Comparison of ENCODE assay signal across 25 mouse cellular contexts in genomic region chr16:76520643-76520993, GRCm38 (mm10).
DNase-seq lines count a peak whose midpoint lies in the region; ATAC-seq lines count a peak whose summit lies in the region.
"Had no signal": no experiment of that assay in that cellular context is flagged by ENCODE, and none has a peak within 500 bp of the region (broad histone marks: within the 10 kb centered on the region; RNA-seq: fewer than 3 reads in every experiment).

No protein-coding gene starts in this region.

- no peaks in the 10 kb centered on the region for H3K27me3 ChIP-seq in hindbrain, embryonic 13.5 days
- no peaks in the 10 kb centered on the region for H3K27me3 ChIP-seq in hindbrain, embryonic 11.5 days (ENCODE audit: control insufficient read depth, insufficient read depth, low read length)
- H3K27me3 ChIP-seq in hindbrain, embryonic 15.5 days = no peaks in the 10 kb centered on the region
- H3K27me3 ChIP-seq in hindbrain, embryonic 12.5 days = no peaks in the 10 kb centered on the region
- no peaks in the 10 kb centered on the region for H3K27me3 ChIP-seq in neural tube, embryonic 13.5 days
- no peaks in the 10 kb centered on the region for H3K27me3 ChIP-seq in neural tube, embryonic 15.5 days (replicated peaks)
- H3K27me3 ChIP-seq: CH12.LX; embryonic facial prominence, embryonic 12.5 days; forebrain, embryonic 13.5 days; forebrain, embryonic 15.5 days; Patski had no signal

- no peaks in the 10 kb centered on the region; the same call in 1 of the 2 replicates for H3K4me1 ChIP-seq in hindbrain, embryonic 13.5 days (replicated peaks)
- no peaks in the 10 kb centered on the region for H3K4me1 ChIP-seq in hindbrain, embryonic 11.5 days (replicated peaks; ENCODE audit: control insufficient read depth, insufficient read depth, low read length)
- H3K4me1 ChIP-seq in hindbrain, embryonic 15.5 days (replicated peaks) = 0 out of 2 replicates have a peak, but pooled peaks cover 2% of the 10 kb centered on the region
- no peaks in the 10 kb centered on the region for H3K4me1 ChIP-seq in hindbrain, embryonic 12.5 days
- H3K4me1 ChIP-seq in neural tube, embryonic 13.5 days (replicated peaks) = peaks cover 6% of the 10 kb centered on the region; the same call in 1 of the 2 replicates
- peaks cover 6% of the 10 kb centered on the region; the same call in 1 of the 2 replicates for H3K4me1 ChIP-seq in neural tube, embryonic 15.5 days
- H3K4me1 ChIP-seq: forebrain, embryonic 13.5 days; forebrain, embryonic 15.5 days had no signal

- no peak overlapping the region for H3K9ac ChIP-seq in hindbrain, embryonic 13.5 days
- H3K9ac ChIP-seq in hindbrain, embryonic 11.5 days (ENCODE audit: low read depth, low read length) = no peak overlapping the region
- H3K9ac ChIP-seq in hindbrain, embryonic 15.5 days = no peak overlapping the region
- no peak overlapping the region for H3K9ac ChIP-seq in hindbrain, embryonic 12.5 days
- no peak overlapping the region for H3K9ac ChIP-seq in neural tube, embryonic 13.5 days
- no peak overlapping the region for H3K9ac ChIP-seq in neural tube, embryonic 15.5 days (replicated peaks)
- H3K9ac ChIP-seq: embryonic facial prominence, embryonic 12.5 days; forebrain, embryonic 13.5 days; forebrain, embryonic 15.5 days had no signal

- no peak overlapping the region for H3K4me2 ChIP-seq in hindbrain, embryonic 13.5 days
- H3K4me2 ChIP-seq in hindbrain, embryonic 11.5 days (replicated peaks; ENCODE audit: low read depth, low read length) = no peak overlapping the region
- no peak overlapping the region for H3K4me2 ChIP-seq in hindbrain, embryonic 15.5 days
- no peak overlapping the region for H3K4me2 ChIP-seq in hindbrain, embryonic 12.5 days (replicated peaks)
- H3K4me2 ChIP-seq in neural tube, embryonic 13.5 days = no peak overlapping the region
- no peak overlapping the region for H3K4me2 ChIP-seq in neural tube, embryonic 15.5 days
- H3K4me2 ChIP-seq: embryonic facial prominence, embryonic 12.5 days; forebrain, embryonic 13.5 days; forebrain, embryonic 15.5 days had no signal

- no peaks in the 10 kb centered on the region for H3K9me3 ChIP-seq in hindbrain, embryonic 13.5 days
- no peaks in the 10 kb centered on the region for H3K9me3 ChIP-seq in hindbrain, embryonic 11.5 days (ENCODE audit: control insufficient read depth, low read length)
- H3K9me3 ChIP-seq in hindbrain, embryonic 15.5 days = no peaks in the 10 kb centered on the region
- H3K9me3 ChIP-seq in hindbrain, embryonic 12.5 days (replicated peaks) = no peaks in the 10 kb centered on the region
- H3K9me3 ChIP-seq in neural tube, embryonic 13.5 days = no peaks in the 10 kb centered on the region
- no peaks in the 10 kb centered on the region for H3K9me3 ChIP-seq in neural tube, embryonic 15.5 days (replicated peaks)
- H3K9me3 ChIP-seq: embryonic facial prominence, embryonic 10.5 days; embryonic facial prominence, embryonic 12.5 days; forebrain, embryonic 13.5 days; forebrain, embryonic 15.5 days; G1E had no signal

- 0 out of 2 replicates have a peak overlapping the region, but pooled peaks have one; percentile 40 for H3K27ac ChIP-seq in hindbrain, embryonic 13.5 days
- no peak overlapping the region for H3K27ac ChIP-seq in hindbrain, embryonic 11.5 days (ENCODE audit: low read depth, low read length)
- no peak overlapping the region for H3K27ac ChIP-seq in hindbrain, embryonic 15.5 days (replicated peaks)
- H3K27ac ChIP-seq in hindbrain, embryonic 12.5 days = no peak overlapping the region
- peak overlapping the region; percentile 72 for H3K27ac ChIP-seq in neural tube, embryonic 13.5 days (replicated peaks)
- H3K27ac ChIP-seq in neural tube, embryonic 15.5 days (replicated peaks) = 0 out of 2 replicates have a peak overlapping the region, but pooled peaks have one; percentile 45
- H3K27ac ChIP-seq: embryonic facial prominence, embryonic 10.5 days; embryonic facial prominence, embryonic 12.5 days; forebrain, embryonic 13.5 days; forebrain, embryonic 15.5 days had no signal

- 47% methylated on average over 3 of the region's 3 CpGs for WGBS in hindbrain, embryonic 13.5 days
- WGBS in hindbrain, embryonic 11.5 days = 83% methylated on average over 3 of the region's 3 CpGs
- WGBS in hindbrain, embryonic 15.5 days = 43% methylated on average over 3 of the region's 3 CpGs
- 72% methylated on average over 3 of the region's 3 CpGs for WGBS in hindbrain, embryonic 12.5 days
- WGBS in neural tube, embryonic 13.5 days = 41% methylated on average over 3 of the region's 3 CpGs
- 26% methylated on average over 3 of the region's 3 CpGs for WGBS in neural tube, embryonic 15.5 days

- no peaks in the 10 kb centered on the region for H3K36me3 ChIP-seq in hindbrain, embryonic 13.5 days
- H3K36me3 ChIP-seq in hindbrain, embryonic 11.5 days (ENCODE audit: control insufficient read depth, insufficient read depth, low read length) = no peaks in the 10 kb centered on the region
- H3K36me3 ChIP-seq in hindbrain, embryonic 15.5 days = no peaks in the 10 kb centered on the region
- no peaks in the 10 kb centered on the region for H3K36me3 ChIP-seq in hindbrain, embryonic 12.5 days
- no peaks in the 10 kb centered on the region for H3K36me3 ChIP-seq in neural tube, embryonic 13.5 days
- H3K36me3 ChIP-seq in neural tube, embryonic 15.5 days = no peaks in the 10 kb centered on the region
- H3K36me3 ChIP-seq: embryonic facial prominence, embryonic 10.5 days; embryonic facial prominence, embryonic 12.5 days; forebrain, embryonic 15.5 days; G1E had no signal

- no peak overlapping the region for H3K4me3 ChIP-seq in hindbrain, embryonic 13.5 days
- no peak overlapping the region for H3K4me3 ChIP-seq in hindbrain, embryonic 11.5 days (ENCODE audit: low read depth, low read length)
- no peak overlapping the region for H3K4me3 ChIP-seq in hindbrain, embryonic 15.5 days
- H3K4me3 ChIP-seq in hindbrain, embryonic 12.5 days = no peak overlapping the region
- H3K4me3 ChIP-seq in neural tube, embryonic 13.5 days = no peak overlapping the region
- no peak overlapping the region for H3K4me3 ChIP-seq in neural tube, embryonic 15.5 days (replicated peaks)
- H3K4me3 ChIP-seq: embryonic facial prominence, embryonic 10.5 days; embryonic facial prominence, embryonic 12.5 days; forebrain, embryonic 13.5 days; forebrain, embryonic 15.5 days had no signal

- 0 out of 2 replicates have a peak, but pooled peaks have one; percentile 36 for ATAC-seq in hindbrain, embryonic 13.5 days (ENCODE audit: low FRiP score)
- ATAC-seq in hindbrain, embryonic 11.5 days (ENCODE audit: low FRiP score) = no peak
- ATAC-seq in hindbrain, embryonic 15.5 days (ENCODE audit: low FRiP score, low read depth) = peak; percentile 42
- no peak for ATAC-seq in hindbrain, embryonic 12.5 days (ENCODE audit: low FRiP score)
- peak; percentile 77 for ATAC-seq in neural tube, embryonic 13.5 days (ENCODE audit: low read depth)
- ATAC-seq in neural tube, embryonic 15.5 days (ENCODE audit: low FRiP score) = peak; percentile 72
- ATAC-seq in megakaryocyte, adult 5-6 weeks (ENCODE audit: poor library complexity, severe bottlenecking) = no peak
- ATAC-seq: activated CD4-positive, CD25-positive, alpha-beta regulatory T cell, adult 4 months; CD4-positive, CD25-positive, alpha-beta regulatory T cell, adult 4 months; forebrain, embryonic 13.5 days; forebrain, embryonic 15.5 days; Patski had no signal

- no peak for DNase-seq in hindbrain, embryonic 11.5 days (ENCODE audit: low spot score)
- no peak for DNase-seq in neural tube, embryonic 10.5 days (ENCODE audit: extremely low spot score, low spot score)
- DNase-seq: adrenal gland, adult 8-10 months; adrenal gland, postnatal 14 days; adrenal gland, postnatal 36 days; cerebellum, adult 11-12 months; cerebellum, adult 2 months; cerebellum, adult 9-10 months; cerebellum, postnatal 10 days; cerebellum, postnatal 25 days had no signal

Comparison
In these comparisons a context has a peak if more than half of its experiments do, and no peak if none do; other contexts are left out.
1. ATAC-seq: peak in hindbrain, embryonic 13.5 days (single experiment), hindbrain, embryonic 15.5 days (single experiment), neural tube, embryonic 13.5 days (single experiment) and neural tube, embryonic 15.5 days (single experiment); none in hindbrain, embryonic 11.5 days (single experiment), hindbrain, embryonic 12.5 days (single experiment) and megakaryocyte, adult 5-6 weeks (single experiment).
2. H3K27ac ChIP-seq: peak in hindbrain, embryonic 13.5 days (single experiment), neural tube, embryonic 13.5 days (single experiment) and neural tube, embryonic 15.5 days (single experiment); none in hindbrain, embryonic 11.5 days (single experiment), hindbrain, embryonic 15.5 days (single experiment) and hindbrain, embryonic 12.5 days (single experiment).